Mouse (Mus musculus): Measurements from ENCODE around the gene Pgrmc1.
A peak's percentile ranks its signal among the peaks of the same experiment; 100 is the strongest.
"Not testable (repeated sequence)": the region's sequence is repeated elsewhere in the genome, so short reads cannot be mapped to it uniquely, and the experiment has no call there.

The Pgrmc1 gene

GRCm38 (mm10) chrX:36597707-36598389, at the start of gene Pgrmc1:
Gene Pgrmc1 (plus strand): TSS chrX:36598206.
- peak; percentile 79 for DNase-seq

- no peak for DNase-seq
Measured at GRCm38 (mm10) chrX:36548798-36549197, 49.2 kb upstream of the Pgrmc1 start.

GRCm38 (mm10) chrX:36550906-36551305, 47.1 kb upstream of the Pgrmc1 start:
- DNase-seq = no peak

- no peak for DNase-seq
Measured at GRCm38 (mm10) chrX:36551351-36551750, 46.7 kb upstream of the Pgrmc1 start.

GRCm38 (mm10) chrX:36552055-36552587, 45.9 kb upstream of the Pgrmc1 start:
- no peak for DNase-seq

- DNase-seq = no peak
Measured at GRCm38 (mm10) chrX:36552715-36553114, 45.3 kb upstream of the Pgrmc1 start.

- DNase-seq = not testable (repeated sequence)
Measured at GRCm38 (mm10) chrX:36555196-36555595, 42.8 kb upstream of the Pgrmc1 start.

- no peak for DNase-seq
Measured at GRCm38 (mm10) chrX:36560170-36560569, 37.8 kb upstream of the Pgrmc1 start.

GRCm38 (mm10) chrX:36561650-36562049, 36.4 kb upstream of the Pgrmc1 start:
- DNase-seq = peak; percentile 41

GRCm38 (mm10) chrX:36562079-36562478, 35.9 kb upstream of the Pgrmc1 start:
- no peak for DNase-seq

- no peak for DNase-seq
Measured at GRCm38 (mm10) chrX:36586629-36587303, 11.2 kb upstream of the Pgrmc1 start.

- no peak for DNase-seq
Measured at GRCm38 (mm10) chrX:36587304-36588209, 10.4 kb upstream of the Pgrmc1 start.

- DNase-seq = no peak
Measured at GRCm38 (mm10) chrX:36590266-36590665, 7.7 kb upstream of the Pgrmc1 start.

GRCm38 (mm10) chrX:36591120-36591519, 6.9 kb upstream of the Pgrmc1 start:
- no peak for DNase-seq

- no peak for DNase-seq
Measured at GRCm38 (mm10) chrX:36591539-36591938, 6.5 kb upstream of the Pgrmc1 start.

- DNase-seq = no peak
Measured at GRCm38 (mm10) chrX:36595247-36595646, 2.8 kb upstream of the Pgrmc1 start.

GRCm38 (mm10) chrX:36596483-36597120, 1.4 kb upstream of the Pgrmc1 start:
- not testable (repeated sequence) for DNase-seq

- DNase-seq = no peak
Measured at GRCm38 (mm10) chrX:36598390-36598810, 394 bp downstream of the Pgrmc1 start.

GRCm38 (mm10) chrX:36598861-36599344, 897 bp downstream of the Pgrmc1 start:
- DNase-seq = peak; percentile 24

GRCm38 (mm10) chrX:36599656-36600055, 1.6 kb downstream of the Pgrmc1 start:
- no peak for DNase-seq

GRCm38 (mm10) chrX:36600066-36600465, 2.1 kb downstream of the Pgrmc1 start:
- DNase-seq = no peak

GRCm38 (mm10) chrX:36602926-36603325, 4.9 kb downstream of the Pgrmc1 start:
- no peak for DNase-seq
